Mouse (Mus musculus) c-Kit-negative CD71-positive TER-119-positive erythroid progenitor cells, embryonic 14.5 days (primary cell): Measurements from ENCODE around the gene Serpinf2.
"Not testable (repeated sequence)": the region's sequence is repeated elsewhere in the genome, so short reads cannot be mapped to it uniquely, and the experiment has no call there.

Experiments used
- DNase-seq: peaks from one replicate; pipeline ENCODE4 v3.0.0-alpha.2; 2013; ENCODE audit warnings: low read depth, low spot score

Gene Serpinf2

GRCm38 (mm10) chr11:75459141-75459711, 19.8 kb upstream of the Serpinf2 start:
- no peak for DNase-seq

DNA sequence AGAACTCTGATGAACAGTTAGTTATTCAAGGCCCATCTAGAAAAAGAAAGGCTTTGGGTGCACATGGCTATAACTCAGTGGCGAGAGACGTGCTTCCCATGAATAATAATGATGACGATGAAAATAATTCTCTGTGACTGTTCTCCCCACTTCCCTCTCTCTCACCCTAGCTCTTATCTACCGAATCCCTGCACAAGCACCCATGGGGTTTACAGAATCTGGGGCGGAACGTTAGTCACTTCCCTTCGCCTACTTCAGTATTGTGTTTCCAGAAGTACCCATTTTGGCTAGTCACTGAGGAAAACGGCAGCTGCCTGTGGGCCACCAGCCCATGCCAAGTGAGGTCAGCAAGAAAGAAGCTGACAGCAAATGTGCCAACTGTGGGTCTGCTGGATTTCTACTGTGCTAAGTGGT, 19.2 kb upstream of the Serpinf2 start:
- DNase-seq = no peak

DNA sequence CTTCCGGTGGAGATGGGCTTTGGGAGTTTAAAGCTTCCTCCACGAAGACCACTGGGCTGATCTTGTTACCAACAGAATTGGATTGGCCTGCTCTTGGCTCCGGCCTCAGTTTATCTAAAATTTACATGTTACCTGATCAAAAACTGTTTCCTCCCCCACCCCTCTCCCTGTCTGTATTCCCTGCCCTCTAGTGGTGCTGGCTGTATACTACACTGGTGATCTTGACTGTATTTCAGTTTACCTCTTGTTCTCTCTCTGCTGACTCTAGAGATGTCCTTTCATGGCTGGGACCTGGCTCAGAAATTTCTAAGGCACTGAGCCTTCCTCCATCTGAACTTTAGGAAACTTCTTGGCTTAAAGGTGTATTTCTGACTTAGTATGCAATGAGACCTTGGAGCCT, 18.8 kb upstream of the Serpinf2 start:
- DNase-seq = peak; percentile 58

GRCm38 (mm10) chr11:75456440-75456871, 17.1 kb upstream of the Serpinf2 start:
- DNase-seq = no peak

DNA sequence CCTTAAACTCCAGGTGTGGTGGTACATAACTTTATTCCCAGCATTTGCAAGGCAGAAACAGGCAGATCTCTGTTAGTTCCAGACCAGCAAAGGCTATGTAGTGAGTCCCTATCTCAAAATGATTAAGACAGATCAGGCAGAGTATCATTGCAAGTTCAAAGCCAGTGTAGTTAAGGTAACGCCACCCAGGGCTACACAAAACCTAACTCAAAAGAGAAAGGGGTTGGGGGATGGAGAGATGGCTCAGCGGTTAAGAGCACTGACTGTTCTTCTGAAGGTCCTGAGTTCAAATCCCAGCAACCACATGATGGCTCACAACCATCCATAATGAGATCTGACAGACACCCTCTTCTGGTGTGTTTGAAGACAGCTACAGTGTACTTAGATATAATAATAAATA, 16.6 kb upstream of the Serpinf2 start:
- not testable (repeated sequence) for DNase-seq

GRCm38 (mm10) chr11:75455041-75455736, 15.8 kb upstream of the Serpinf2 start:
- DNase-seq = no peak

DNA sequence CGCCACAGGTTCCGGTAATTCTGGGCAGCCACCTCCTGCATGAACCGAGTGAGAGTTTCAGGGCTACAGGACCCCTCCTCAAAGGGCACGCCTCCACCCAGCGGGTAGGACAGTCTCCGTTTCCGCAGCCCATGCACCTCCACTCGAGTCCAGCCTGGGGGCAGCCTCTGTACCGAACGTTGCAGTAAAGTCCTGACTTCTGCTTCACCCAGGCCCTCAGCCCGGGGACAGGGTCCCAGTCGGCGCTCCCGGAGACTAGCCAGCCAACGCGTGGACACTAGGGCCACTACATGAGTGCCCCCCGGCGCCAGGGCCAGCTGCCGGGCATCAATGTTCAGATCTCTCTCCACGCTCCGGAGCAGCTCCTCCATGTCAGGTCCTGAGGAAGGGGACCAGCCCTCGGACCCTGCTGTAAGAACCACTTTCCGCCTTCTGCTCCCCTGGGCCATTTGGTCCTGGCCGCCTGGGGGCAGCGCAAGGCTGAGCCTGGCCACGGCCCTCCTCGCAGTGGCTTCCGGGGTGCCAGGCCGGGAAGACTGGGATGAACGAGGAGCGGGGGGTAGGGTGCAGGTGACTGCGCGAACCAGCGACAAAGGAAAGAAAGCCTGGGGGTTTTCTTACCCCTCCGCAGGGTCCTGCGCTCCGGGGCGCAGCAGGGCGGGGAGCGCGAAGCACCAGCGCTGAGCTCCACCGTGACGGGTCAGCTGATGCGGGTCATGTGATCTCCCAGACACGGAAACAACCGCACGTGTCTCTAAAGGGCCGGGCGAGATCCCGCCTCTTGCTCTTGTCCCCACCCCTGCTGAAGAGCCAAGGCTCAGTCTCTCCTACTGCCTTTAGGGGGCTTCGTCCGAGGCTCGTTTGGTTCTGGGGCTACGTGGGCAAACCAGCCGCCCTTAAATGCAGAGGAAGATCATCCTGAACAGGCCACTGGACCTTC, 14.9 kb upstream of the Serpinf2 start, which contains the start of gene Wdr81:
Gene Wdr81, minus strand, starts transcription at position 727 of the 940 bp plus-strand sequence.
- peak; percentile 74 for DNase-seq

DNA sequence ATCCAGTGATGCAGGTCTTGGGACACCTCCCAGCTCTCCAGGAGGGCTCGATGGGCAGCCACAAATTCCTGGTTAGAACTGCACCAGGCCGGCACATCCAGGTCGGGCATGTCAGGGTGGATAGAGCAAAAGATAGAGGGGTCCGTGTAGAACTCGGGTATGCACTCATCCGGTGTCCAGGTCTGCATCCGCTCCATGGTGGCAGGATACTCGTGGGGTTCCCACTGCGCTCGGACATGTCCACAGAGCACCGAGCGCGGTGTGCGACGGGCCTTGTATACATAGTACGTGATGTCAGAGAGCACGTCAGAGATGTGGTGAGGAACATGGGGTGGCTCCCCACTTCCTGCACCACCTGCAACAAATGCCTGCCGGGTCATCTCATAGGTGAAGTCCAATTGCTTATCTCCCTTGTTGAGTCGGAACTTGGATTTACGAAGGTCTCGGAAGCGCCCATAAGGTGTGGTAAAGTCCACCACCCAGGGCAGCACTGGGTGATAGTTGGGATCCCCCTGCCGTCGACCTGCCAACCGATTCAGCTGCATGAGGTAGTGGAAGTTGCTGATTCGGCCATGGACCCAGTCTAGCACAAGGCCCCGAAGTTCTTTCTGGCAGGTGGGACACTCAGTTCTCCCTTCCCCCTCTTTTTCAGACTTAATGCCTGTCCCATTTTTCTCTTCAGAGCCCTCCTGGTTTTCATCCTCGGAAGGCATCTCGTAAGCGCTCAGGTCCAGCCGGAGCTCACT, 13.6 kb upstream of the Serpinf2 start:
- no peak for DNase-seq

DNA sequence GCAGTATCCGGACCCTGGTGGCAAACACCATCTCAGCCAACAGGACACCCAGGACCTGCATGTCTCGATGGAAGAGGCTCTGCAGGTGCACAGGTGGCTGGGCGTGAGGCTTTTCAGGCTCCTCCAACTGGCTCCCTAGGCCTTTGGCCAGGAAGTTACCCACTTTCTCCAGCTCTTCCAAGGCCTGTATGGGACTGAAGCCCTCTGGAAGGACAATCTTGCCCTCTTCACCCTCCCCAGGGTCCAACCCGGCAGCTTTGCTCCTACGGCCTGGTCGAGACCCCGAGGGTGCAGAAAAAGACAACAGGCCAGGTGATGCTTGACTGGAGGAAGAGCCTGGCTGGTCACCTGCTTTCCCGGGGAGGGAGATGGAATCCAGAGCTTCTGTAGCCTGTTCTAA, 12.7 kb upstream of the Serpinf2 start:
- no peak for DNase-seq

GRCm38 (mm10) chr11:75450936-75451335, 11.5 kb upstream of the Serpinf2 start:
- DNase-seq = no peak

DNA sequence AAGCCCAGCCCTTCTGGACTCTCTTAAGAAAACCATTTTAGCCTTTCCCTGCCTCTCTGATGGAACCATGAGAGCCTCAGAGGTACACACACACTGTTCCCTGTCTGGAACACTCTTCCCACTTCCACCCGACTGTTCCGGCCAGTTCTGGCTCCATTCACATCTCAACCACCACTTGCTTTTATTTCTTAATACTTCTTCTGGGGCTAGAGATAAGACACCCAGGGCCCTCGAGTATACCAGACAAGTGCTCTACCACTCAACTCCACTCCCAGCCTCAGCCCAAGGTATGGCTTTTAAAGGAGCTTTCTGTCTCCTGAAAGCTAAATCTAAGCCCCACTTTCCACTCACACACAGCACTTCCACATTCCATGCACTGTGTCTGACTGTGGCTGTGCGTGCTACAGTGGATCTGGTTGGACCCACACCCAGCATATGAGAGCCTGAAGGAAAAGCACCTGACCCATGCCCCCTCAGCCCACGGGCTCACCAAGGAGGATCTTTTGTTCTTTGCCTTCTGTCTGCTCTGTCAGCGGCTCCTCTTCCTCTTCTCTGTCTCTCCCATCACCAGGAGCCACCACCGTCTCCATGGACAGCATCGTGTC, 11.0 kb upstream of the Serpinf2 start:
- peak; percentile 64 for DNase-seq

- peak; percentile 69 for DNase-seq
Observed at GRCm38 (mm10) chr11:75449695-75450094, 10.3 kb upstream of the Serpinf2 start.

DNA sequence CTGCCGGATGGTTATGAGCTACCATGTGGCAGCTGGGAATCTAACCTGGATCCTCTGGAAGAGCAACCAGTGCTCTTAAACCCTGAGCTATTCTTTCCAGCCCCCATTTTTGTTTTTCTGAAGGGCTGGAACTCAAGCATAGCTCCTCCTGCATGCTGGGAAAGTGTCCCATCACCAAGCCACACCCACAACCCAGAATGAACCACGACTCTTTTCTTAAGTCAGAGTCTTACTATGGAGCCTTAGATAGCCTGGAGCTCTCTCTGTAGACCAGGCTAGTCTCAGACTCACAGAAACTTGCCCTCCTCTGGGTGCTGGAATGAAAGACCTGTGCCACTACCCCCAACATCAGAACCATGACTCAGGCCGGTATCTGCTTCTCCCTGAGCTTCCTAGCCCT, 9.2 kb upstream of the Serpinf2 start:
- peak; percentile 64 for DNase-seq

DNA sequence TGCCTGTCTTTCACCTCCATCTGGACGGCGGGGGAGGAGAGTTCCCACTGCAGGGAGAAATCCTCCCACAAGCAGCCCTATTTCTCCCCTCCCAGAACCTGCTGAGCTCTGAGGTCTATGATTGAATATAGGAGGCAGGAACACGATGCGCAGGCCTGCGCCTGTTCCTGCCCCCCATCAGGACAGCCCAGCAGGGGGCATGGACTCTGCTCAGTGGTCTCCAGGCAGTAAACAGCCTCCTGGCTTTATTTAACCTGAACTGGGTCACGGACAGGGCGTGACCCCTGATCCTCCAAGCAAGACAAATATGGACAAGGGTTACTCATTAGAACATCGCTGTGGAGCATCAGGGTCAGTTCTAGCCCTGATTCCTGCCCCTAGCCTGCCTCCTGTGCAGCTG, 4.3 kb upstream of the Serpinf2 start:
- no peak for DNase-seq

- no peak for DNase-seq
Observed at GRCm38 (mm10) chr11:75441601-75442000, 2.2 kb upstream of the Serpinf2 start.

DNA sequence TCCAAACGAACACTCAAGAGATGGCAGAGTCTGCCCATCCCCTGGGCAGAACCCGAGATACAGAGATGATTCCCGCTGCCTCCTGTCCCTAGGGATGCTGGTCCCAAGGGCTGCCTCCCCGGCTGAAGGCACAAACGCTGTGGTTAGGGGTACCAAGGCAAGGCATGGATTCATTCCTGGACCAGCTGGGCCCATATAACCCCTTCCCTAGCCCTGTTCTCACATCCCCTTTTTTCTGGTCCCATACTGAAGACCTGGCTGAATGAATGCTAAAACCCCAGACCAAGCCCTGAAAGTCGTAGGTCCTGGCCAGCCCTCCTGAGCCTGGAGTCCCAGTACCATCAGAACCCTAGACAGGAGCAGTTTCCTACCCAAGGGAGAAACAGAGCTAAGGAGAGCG, 1.6 kb upstream of the Serpinf2 start:
- no peak for DNase-seq

GRCm38 (mm10) chr11:75439951-75440350, 560 bp upstream of the Serpinf2 start:
- no peak for DNase-seq

DNA sequence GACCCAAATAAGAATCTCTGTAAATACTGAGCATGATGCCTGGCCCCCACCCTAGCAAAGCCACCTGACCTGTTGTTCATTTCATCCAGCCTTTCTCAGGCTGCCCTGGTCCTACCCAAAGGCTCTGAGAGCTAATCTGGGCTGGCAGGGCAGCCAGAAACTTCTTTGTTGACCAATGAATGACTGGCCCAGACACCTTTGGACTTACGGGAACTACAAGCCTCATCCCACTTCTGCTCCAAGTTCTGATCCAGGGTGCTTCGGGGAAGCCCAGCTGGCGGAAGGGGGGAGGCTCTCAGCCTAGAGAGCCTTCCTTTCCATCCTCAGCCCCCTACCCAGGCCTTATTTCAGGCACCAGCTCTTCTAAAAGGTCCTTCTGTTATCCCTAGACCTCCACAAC, 587 bp downstream of the Serpinf2 start:
- no peak for DNase-seq

GRCm38 (mm10) chr11:75438194-75438593, 1.2 kb downstream of the Serpinf2 start:
- DNase-seq = no peak

DNA sequence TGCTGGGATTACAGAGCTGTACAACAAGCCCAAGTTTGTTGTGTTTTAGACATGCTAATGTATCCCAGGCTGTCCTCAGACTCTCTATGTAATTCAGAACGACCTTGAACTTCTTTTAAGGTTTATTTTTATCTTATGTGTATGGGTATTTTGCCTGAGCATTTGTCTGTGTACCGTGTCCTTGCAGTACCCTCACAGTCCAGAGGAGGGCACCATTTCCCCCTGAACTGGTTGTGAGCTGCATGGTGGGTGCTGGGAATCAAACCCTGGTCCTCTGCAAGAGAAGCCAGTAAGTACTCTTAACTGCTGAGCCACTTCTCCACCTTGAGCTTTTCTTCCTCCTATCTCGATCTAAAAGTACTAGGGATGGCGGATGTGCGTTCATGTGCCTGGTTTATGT, 5.3 kb downstream of the Serpinf2 start:
- DNase-seq = no peak

- DNase-seq = no peak
Observed at GRCm38 (mm10) chr11:75431307-75431706, 8.1 kb downstream of the Serpinf2 start.
